ENCODE assay signal across 25 mouse cellular contexts in genomic region chr12:51108044-51108443, GRCm38 (mm10).
DNase-seq lines count a peak whose midpoint lies in the region; ATAC-seq lines count a peak whose summit lies in the region.
"Had no signal": no experiment of that assay in that cellular context is flagged by ENCODE, and none has a peak within 500 bp of the region (broad histone marks: within the 10 kb centered on the region; RNA-seq: fewer than 3 reads in every experiment).

No protein-coding gene starts in this region.

- intact Hi-C loops in left cerebral cortex, postnatal 4 days (cut with DNase I) = loop anchor here (10.0 kb wide), 1 partner anchor 103 kb away; no protein-coding TSS in a partner anchor

- H3K4me1 ChIP-seq in forebrain, embryonic 14.5 days (ENCODE audit: control insufficient read depth, insufficient read depth, low read length) = no peaks in the 10 kb centered on the region; the same call in 1 of the 2 replicates
- H3K4me1 ChIP-seq in forebrain, embryonic 10.5 days = peaks cover 3% of the 10 kb centered on the region; the same call in 1 of the 2 replicates
- H3K4me1 ChIP-seq: hindbrain, embryonic 13.5 days; limb, embryonic 12.5 days; liver, embryonic 13.5 days; neural tube, embryonic 15.5 days had no signal

- WGBS in forebrain, embryonic 14.5 days = 75% methylated on average over 5 of the region's 5 CpGs
- WGBS in forebrain, embryonic 10.5 days = 94% methylated on average over 5 of the region's 5 CpGs

- peak; percentile 54 for DNase-seq in forebrain, embryonic 14.5 days (ENCODE audit: low spot score)
- no peak for DNase-seq in forebrain, embryonic 10.5 days (ENCODE audit: extremely low spot score, low spot score)
- DNase-seq in left cerebral cortex, adult 11 months (ENCODE audit: low spot score) = peak; percentile 32
- no peak for DNase-seq in left cerebral cortex, postnatal 4 days
- peak; percentile 46 for DNase-seq in right cerebral cortex, adult 18-20 months
- no peak for DNase-seq in right cerebral cortex, postnatal 14 days
- DNase-seq in telencephalon, adult 2 months (ENCODE audit: low read depth, low spot score) = peak; percentile 80
- no peak for DNase-seq in gastrocnemius, adult 8-10 months (ENCODE audit: low spot score in 2 of 2)
- DNase-seq: adrenal gland, postnatal 25 days; cerebellum, adult 8-10 months; gastrocnemius, postnatal 10 days; heart, adult 11 months; heart, postnatal 14 days; kidney, adult 2 months; kidney, postnatal 25 days; liver, embryonic 13.5 days; right cerebral cortex, postnatal 25 days had no signal

- no peaks in the 10 kb centered on the region for H3K9me3 ChIP-seq in forebrain, embryonic 14.5 days (replicated peaks; ENCODE audit: control insufficient read depth, low read length)
- no peaks in the 10 kb centered on the region for H3K9me3 ChIP-seq in forebrain, embryonic 10.5 days
- H3K9me3 ChIP-seq: embryonic facial prominence, embryonic 13.5 days; heart, embryonic 12.5 days; hindbrain, embryonic 13.5 days; limb, embryonic 12.5 days; liver, embryonic 13.5 days; neural tube, embryonic 15.5 days had no signal

- H3K4me3 ChIP-seq in forebrain, embryonic 14.5 days (ENCODE audit: low read depth, low read length) = no peak overlapping the region
- H3K4me3 ChIP-seq in forebrain, embryonic 10.5 days = no peak overlapping the region
- H3K4me3 ChIP-seq: embryonic facial prominence, embryonic 13.5 days; heart, embryonic 12.5 days; hindbrain, embryonic 13.5 days; limb, embryonic 12.5 days; liver, embryonic 13.5 days; neural tube, embryonic 15.5 days had no signal

- H3K27me3 ChIP-seq in forebrain, embryonic 14.5 days (replicated peaks; ENCODE audit: control insufficient read depth, insufficient read depth, low read length) = no peaks in the 10 kb centered on the region
- H3K27me3 ChIP-seq in forebrain, embryonic 10.5 days (ENCODE audit: poor library complexity, severe bottlenecking) = no peaks in the 10 kb centered on the region
- H3K27me3 ChIP-seq: embryonic facial prominence, embryonic 13.5 days; heart, embryonic 12.5 days; hindbrain, embryonic 13.5 days; limb, embryonic 12.5 days; liver, embryonic 13.5 days; neural tube, embryonic 15.5 days had no signal

- ATAC-seq in forebrain, embryonic 14.5 days = peak; percentile 30; the same call in 1 of the 2 replicates
- ATAC-seq: inflammation-experienced regulatory T-cells, adult 6 months; midbrain, embryonic 16.5 days had no signal

- H3K4me2 ChIP-seq in forebrain, embryonic 14.5 days (ENCODE audit: low read length) = no peak overlapping the region
- H3K4me2 ChIP-seq: embryonic facial prominence, embryonic 13.5 days; heart, embryonic 12.5 days; hindbrain, embryonic 13.5 days; limb, embryonic 12.5 days; liver, embryonic 13.5 days; neural tube, embryonic 15.5 days had no signal

- no peaks in the 10 kb centered on the region for H3K36me3 ChIP-seq in forebrain, embryonic 14.5 days (ENCODE audit: control insufficient read depth, insufficient read depth, low read length)
- H3K36me3 ChIP-seq in forebrain, embryonic 10.5 days (replicated peaks) = no peaks in the 10 kb centered on the region
- H3K36me3 ChIP-seq: embryonic facial prominence, embryonic 13.5 days; G1E; heart, embryonic 12.5 days; hindbrain, embryonic 13.5 days; limb, embryonic 12.5 days; liver, embryonic 13.5 days; neural tube, embryonic 15.5 days had no signal

- no peak overlapping the region for H3K27ac ChIP-seq in forebrain, embryonic 14.5 days (ENCODE audit: low read depth, low read length)
- H3K27ac ChIP-seq in forebrain, embryonic 10.5 days = no peak overlapping the region
- H3K27ac ChIP-seq: embryonic facial prominence, embryonic 13.5 days; hindbrain, embryonic 13.5 days; limb, embryonic 12.5 days; liver, embryonic 13.5 days; neural tube, embryonic 15.5 days had no signal

- H3K9ac ChIP-seq in forebrain, embryonic 14.5 days (ENCODE audit: low read length) = no peak overlapping the region
- H3K9ac ChIP-seq: embryonic facial prominence, embryonic 13.5 days; heart, embryonic 12.5 days; hindbrain, embryonic 13.5 days; limb, embryonic 12.5 days; liver, embryonic 13.5 days; neural tube, embryonic 15.5 days had no signal

Comparison
In these comparisons a context has a peak if more than half of its experiments do, and no peak if none do; other contexts are left out.
1. DNase-seq: peak in forebrain, embryonic 14.5 days (single experiment), left cerebral cortex, adult 11 months (single experiment), right cerebral cortex, adult 18-20 months (single experiment) and telencephalon, adult 2 months (single experiment); none in forebrain, embryonic 10.5 days (single experiment), left cerebral cortex, postnatal 4 days (single experiment), right cerebral cortex, postnatal 14 days (single experiment) and gastrocnemius, adult 8-10 months (0 of 2).